Mouse (Mus musculus): ENCODE measurements around the gene Rag2.

Gene Rag2

GRCm38 (mm10) chr2:101624526-101624925, at the start of gene Rag2:
TSS of gene Rag2 (plus strand) at chr2:101624718.
- DNase-seq (ENCODE audit: low spot score in 2 of 2) = no peak

- no peak for DNase-seq (ENCODE audit: low spot score in 2 of 2)
These were observed 47.3 kb upstream of the Rag2 start for GRCm38 (mm10) chr2:101577243-101577642.

GRCm38 (mm10) chr2:101580027-101580426, 44.5 kb upstream of the Rag2 start:
- peak in 1 of 2 experiments; percentile 21 for DNase-seq (ENCODE audit: low spot score in 2 of 2)

- DNase-seq (ENCODE audit: low spot score in 2 of 2) = no peak
These were observed 44.1 kb upstream of the Rag2 start for GRCm38 (mm10) chr2:101580428-101580827.

GRCm38 (mm10) chr2:101580977-101581376, 43.5 kb upstream of the Rag2 start:
- peak in 1 of 2 experiments; percentile 17 for DNase-seq (ENCODE audit: low spot score in 2 of 2)

- DNase-seq (ENCODE audit: low spot score in 2 of 2) = no peak
These were observed 43.1 kb upstream of the Rag2 start for GRCm38 (mm10) chr2:101581418-101581817.

- DNase-seq (ENCODE audit: low spot score in 2 of 2) = no peak
These were observed 33.2 kb upstream of the Rag2 start for GRCm38 (mm10) chr2:101591356-101591755.

- DNase-seq (ENCODE audit: low spot score in 2 of 2) = no peak
These were observed 32.3 kb upstream of the Rag2 start for GRCm38 (mm10) chr2:101592023-101592841.

GRCm38 (mm10) chr2:101592886-101593285, 31.6 kb upstream of the Rag2 start:
- DNase-seq (ENCODE audit: low spot score in 2 of 2) = no peak

GRCm38 (mm10) chr2:101594681-101595080, 29.8 kb upstream of the Rag2 start:
- no peak for DNase-seq (ENCODE audit: low spot score in 2 of 2)

GRCm38 (mm10) chr2:101597186-101597585, 27.3 kb upstream of the Rag2 start:
- DNase-seq (ENCODE audit: low spot score in 2 of 2) = no peak

GRCm38 (mm10) chr2:101598190-101599181, 26.0 kb upstream of the Rag2 start:
- DNase-seq (ENCODE audit: low spot score in 2 of 2) = no peak

- DNase-seq (ENCODE audit: low spot score in 2 of 2) = no peak
These were observed 23.8 kb upstream of the Rag2 start for GRCm38 (mm10) chr2:101600703-101601102.

GRCm38 (mm10) chr2:101603099-101603498, 21.4 kb upstream of the Rag2 start:
- DNase-seq (ENCODE audit: low spot score in 2 of 2) = no peak

GRCm38 (mm10) chr2:101608232-101608894, 16.2 kb upstream of the Rag2 start:
- no peak for DNase-seq (ENCODE audit: low spot score in 2 of 2)

- DNase-seq (ENCODE audit: low spot score in 2 of 2) = no peak
These were observed 13.7 kb upstream of the Rag2 start for GRCm38 (mm10) chr2:101610861-101611260.

- DNase-seq (ENCODE audit: low spot score in 2 of 2) = no peak
These were observed 8.8 kb upstream of the Rag2 start for GRCm38 (mm10) chr2:101615464-101616305.

GRCm38 (mm10) chr2:101618373-101618772, 6.1 kb upstream of the Rag2 start:
- no peak for DNase-seq (ENCODE audit: low spot score in 2 of 2)

GRCm38 (mm10) chr2:101620899-101621298, 3.6 kb upstream of the Rag2 start:
- no peak for DNase-seq (ENCODE audit: low spot score in 2 of 2)

GRCm38 (mm10) chr2:101621611-101622010, 2.9 kb upstream of the Rag2 start:
- no peak for DNase-seq (ENCODE audit: low spot score in 2 of 2)

GRCm38 (mm10) chr2:101623042-101623441, 1.5 kb upstream of the Rag2 start:
- no peak for DNase-seq (ENCODE audit: low spot score in 2 of 2)
